Mouse (Mus musculus): ENCODE results near the gene Ccdc136. TPM values are rescaled to one million over a fixed set of nuclear protein-coding genes. Genes with fewer than 3 reads are reported as not detected.

Ccdc136 gene
- polyA plus RNA-seq, 1 experiment from 2014 or later, result 29.8 TPM

- Histone ChIP-seq H3K36me3 (peaks cover 12% of the 10 kb centered on the region), H3K9me3 (replicated peaks) (no peaks in the 10 kb centered on the region), H3K4me1 (peaks cover 27% of the 10 kb centered on the region), H3K27me3 (ENCODE audit: low read depth, poor library complexity, severe bottlenecking) (peaks cover 30% of the 10 kb centered on the region), H3K4me3 (no peak overlapping the region), H3K27ac (no peak overlapping the region)
- 84% methylated on average over 4 of the region's 4 CpGs for WGBS
- no peak for DNase-seq (ENCODE audit: low spot score)
Observed at GRCm38 (mm10) chr6:29399851-29400250, 3.7 kb downstream of the Ccdc136 start.

GRCm38 (mm10) chr6:29402693-29403342 is 6.7 kb downstream of the Ccdc136 start:
- Histone ChIP-seq H3K9me3 (replicated peaks) (no peaks in the 10 kb centered on the region), H3K4me3 (peak overlapping the region; percentile 44), H3K27ac (no peak overlapping the region; the same call in 1 of the 2 replicates), H3K4me1 (peaks cover 9% of the 10 kb centered on the region), H3K36me3 (peaks cover 29% of the 10 kb centered on the region), H3K27me3 (ENCODE audit: low read depth, poor library complexity, severe bottlenecking) (peaks cover 10% of the 10 kb centered on the region; the same call in 1 of the 2 replicates)
- 5% methylated on average over 34 of the region's 34 CpGs for WGBS
- DNase-seq (ENCODE audit: low spot score), result peak; percentile 77

DNA sequence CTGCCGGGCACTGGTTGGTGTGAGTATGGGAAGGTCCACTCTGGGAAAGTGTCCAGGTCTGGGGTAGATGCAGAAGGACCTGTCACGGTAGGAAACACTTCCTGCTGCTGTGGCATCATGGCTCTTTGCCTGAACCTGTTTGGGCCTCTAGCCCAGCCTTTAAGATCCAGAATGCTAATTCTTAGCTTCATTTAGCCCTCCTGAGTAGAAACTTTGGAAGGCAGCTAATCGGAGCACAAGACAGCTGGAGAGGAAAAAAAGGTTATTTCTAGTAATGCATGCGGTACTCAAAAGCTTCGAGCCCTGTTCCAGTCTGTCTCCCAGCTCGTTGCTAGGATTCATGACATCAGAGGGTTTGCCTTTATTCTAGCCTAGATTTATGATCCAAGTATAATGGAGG is 10.3 kb downstream of the Ccdc136 start:
- Histone ChIP-seq H3K27me3 (ENCODE audit: low read depth, poor library complexity, severe bottlenecking) (peaks cover 7% of the 10 kb centered on the region; the same call in 1 of the 2 replicates), H3K4me1 (peaks cover 7% of the 10 kb centered on the region), H3K36me3 (peaks cover 43% of the 10 kb centered on the region), H3K27ac (no peak overlapping the region), H3K4me3 (no peak overlapping the region), H3K9me3 (replicated peaks) (no peaks in the 10 kb centered on the region)
- DNase-seq (ENCODE audit: low spot score), result no peak
- WGBS, result 91% methylated on average over 6 of the region's 6 CpGs

DNA sequence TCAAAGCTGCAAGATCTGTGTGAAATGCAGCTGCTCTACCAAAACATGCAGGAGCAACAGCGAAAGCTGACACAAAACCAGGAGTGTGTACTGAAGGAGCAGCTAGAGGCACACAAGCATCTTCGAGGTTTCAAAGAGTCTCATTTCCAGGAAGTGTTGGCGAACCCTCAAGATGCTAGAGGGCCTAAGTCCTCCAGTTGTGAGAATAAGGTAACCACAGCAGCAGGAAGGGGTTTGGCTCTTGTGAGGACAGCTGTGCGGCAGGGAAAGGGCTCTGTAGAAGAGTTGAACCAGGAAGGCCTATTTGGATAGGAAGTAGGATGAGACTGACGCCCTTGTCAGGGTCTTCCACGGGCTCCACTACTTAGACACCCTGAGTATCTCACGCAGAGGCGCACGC is 19.3 kb downstream of the Ccdc136 start:
- no peaks in the 10 kb centered on the region for H3K27me3 ChIP-seq (ENCODE audit: low read depth, poor library complexity, severe bottlenecking)
- H3K27ac ChIP-seq, result no peak overlapping the region
- no peak overlapping the region for H3K4me3 ChIP-seq
- no peaks in the 10 kb centered on the region for H3K9me3 ChIP-seq (replicated peaks)
- WGBS, result 88% methylated on average over 9 of the region's 9 CpGs
- H3K4me1 ChIP-seq, result 0 out of 2 replicates have a peak, but pooled peaks cover 2% of the 10 kb centered on the region
- H3K36me3 ChIP-seq, result peaks cover 59% of the 10 kb centered on the region
- no peak for DNase-seq (ENCODE audit: low spot score)

DNA sequence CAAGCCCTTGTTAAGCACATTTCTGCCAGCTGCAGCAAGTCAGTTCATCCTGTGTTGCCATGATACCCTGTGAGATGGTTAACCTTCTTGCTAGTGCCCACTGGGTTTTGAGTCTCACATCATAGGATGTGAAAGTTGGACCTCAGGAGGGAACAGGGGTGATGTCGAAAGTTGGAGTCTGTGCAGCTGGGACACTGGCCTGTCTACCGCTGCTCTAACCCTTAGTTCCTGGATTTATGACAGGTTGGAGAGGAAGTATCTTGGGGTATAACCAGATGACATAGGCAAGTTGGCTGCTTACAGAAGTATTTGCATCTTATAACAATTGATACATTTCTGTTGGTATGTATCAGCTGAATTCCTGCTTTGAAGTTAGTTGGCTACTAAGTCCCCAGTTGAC is 24.5 kb downstream of the Ccdc136 start:
- H3K36me3 ChIP-seq, result peaks cover 19% of the 10 kb centered on the region
- WGBS, result 93% methylated on average over 2 of the region's 2 CpGs
- no peak overlapping the region for H3K4me3 ChIP-seq
- no peaks in the 10 kb centered on the region for H3K9me3 ChIP-seq (replicated peaks)
- no peak for DNase-seq (ENCODE audit: low spot score)
- H3K4me1 ChIP-seq, result 0 out of 2 replicates have a peak, but pooled peaks cover 2% of the 10 kb centered on the region
- no peak overlapping the region for H3K27ac ChIP-seq
- H3K27me3 ChIP-seq (ENCODE audit: low read depth, poor library complexity, severe bottlenecking), result no peaks in the 10 kb centered on the region

DNA sequence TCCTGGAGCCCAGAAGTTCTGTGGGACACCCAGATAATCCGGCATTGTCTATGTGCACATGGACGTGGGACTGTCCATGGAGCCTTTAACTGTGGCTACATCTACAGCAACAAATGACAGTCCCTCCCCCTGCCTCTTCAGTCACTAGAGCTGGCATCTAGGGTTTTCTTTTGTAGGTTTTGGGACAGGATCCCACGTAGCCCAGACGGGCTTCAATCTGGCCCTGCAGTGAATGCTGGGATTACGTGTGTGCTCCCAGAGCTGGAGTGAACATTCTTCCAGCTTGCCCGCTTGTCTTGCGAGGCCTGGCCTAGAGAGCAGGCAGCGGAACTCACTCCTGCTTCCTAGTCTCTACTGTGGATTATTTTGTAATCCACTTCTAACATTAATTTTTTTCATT is 29.0 kb downstream of the Ccdc136 start:
- no peak overlapping the region for H3K4me3 ChIP-seq
- H3K27me3 ChIP-seq (ENCODE audit: low read depth, poor library complexity, severe bottlenecking), result no peaks in the 10 kb centered on the region
- DNase-seq (ENCODE audit: low spot score), result no peak
- no peaks in the 10 kb centered on the region for H3K9me3 ChIP-seq (replicated peaks)
- WGBS, result 85% methylated on average over 8 of the region's 8 CpGs
- 0 out of 2 replicates have a peak, but pooled peaks cover 2% of the 10 kb centered on the region for H3K36me3 ChIP-seq
- no peak overlapping the region for H3K27ac ChIP-seq
- no peaks in the 10 kb centered on the region for H3K4me1 ChIP-seq

- Histone ChIP-seq H3K4me1 (peaks cover 8% of the 10 kb centered on the region), H3K4me3 (no peak overlapping the region), H3K36me3 (0 out of 2 replicates have a peak, but pooled peaks cover 2% of the 10 kb centered on the region), H3K27me3 (ENCODE audit: low read depth, poor library complexity, severe bottlenecking) (peaks cover 12% of the 10 kb centered on the region), H3K27ac (no peak overlapping the region), H3K9me3 (replicated peaks) (no peaks in the 10 kb centered on the region)
- DNase-seq (ENCODE audit: low spot score), result no peak
- WGBS, result 70% methylated on average over 6 of the region's 6 CpGs
Observed at GRCm38 (mm10) chr6:29426331-29426730, 30.2 kb downstream of the Ccdc136 start.

- WGBS, result 71% methylated on average over 4 of the region's 4 CpGs
- no peak overlapping the region for H3K27ac ChIP-seq
- H3K4me3 ChIP-seq, result no peak overlapping the region
- H3K27me3 ChIP-seq (ENCODE audit: low read depth, poor library complexity, severe bottlenecking), result peaks cover 30% of the 10 kb centered on the region
- H3K9me3 ChIP-seq (replicated peaks), result no peaks in the 10 kb centered on the region
- DNase-seq (ENCODE audit: low spot score), result no peak
- 0 out of 2 replicates have a peak, but pooled peaks cover 2% of the 10 kb centered on the region for H3K36me3 ChIP-seq
- peaks cover 27% of the 10 kb centered on the region for H3K4me1 ChIP-seq
Observed at GRCm38 (mm10) chr6:29428171-29428570, 32.1 kb downstream of the Ccdc136 start.

DNA sequence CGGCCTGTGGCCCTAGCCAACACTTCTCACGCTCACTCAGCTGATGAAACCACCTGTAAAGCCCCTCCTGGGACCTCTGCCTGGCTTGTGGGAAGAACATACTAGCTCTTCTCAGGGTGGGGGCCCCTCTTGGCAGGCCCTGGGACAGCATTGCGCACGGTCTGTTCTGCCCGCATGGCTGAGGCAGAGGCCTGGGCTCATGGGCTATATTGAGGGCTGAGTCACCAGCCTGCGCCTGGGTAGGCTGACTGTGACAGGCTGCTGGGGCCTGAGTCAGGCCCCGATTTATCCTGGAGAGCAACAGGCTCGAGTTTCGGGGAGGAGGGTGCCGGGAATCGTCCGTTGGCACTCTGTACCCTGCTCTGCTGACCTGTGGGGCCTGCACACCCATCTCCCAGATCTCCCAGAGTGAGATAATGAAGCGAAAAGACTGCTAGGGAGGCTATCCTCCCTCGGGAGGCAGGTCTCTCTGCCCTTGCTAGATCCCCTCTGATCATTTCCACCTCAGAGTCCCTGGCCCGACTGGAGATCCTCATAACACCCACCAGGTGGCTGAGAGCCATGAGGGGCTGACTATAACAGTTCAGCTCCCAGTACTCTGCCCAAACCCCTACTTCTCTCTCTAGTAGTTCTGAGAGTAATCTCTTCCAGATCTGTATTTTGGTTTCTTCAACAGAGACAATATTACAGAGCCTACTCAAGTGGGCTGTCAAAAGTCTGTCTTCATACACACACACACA is 34.7 kb downstream of the Ccdc136 start:
- Histone ChIP-seq H3K27ac (peak overlapping the region; percentile 15), H3K36me3 (0 out of 2 replicates have a peak, but pooled peaks cover 2% of the 10 kb centered on the region), H3K4me1 (peaks cover 54% of the 10 kb centered on the region), H3K4me3 (no peak overlapping the region), H3K9me3 (replicated peaks) (no peaks in the 10 kb centered on the region), H3K27me3 (ENCODE audit: low read depth, poor library complexity, severe bottlenecking) (peaks cover 49% of the 10 kb centered on the region)
- 45% methylated on average over 15 of the region's 15 CpGs for WGBS
- DNase-seq (ENCODE audit: low spot score), result no peak

GRCm38 (mm10) chr6:29431473-29431872 is 35.4 kb downstream of the Ccdc136 start:
- Histone ChIP-seq H3K27ac (no peak overlapping the region), H3K4me3 (no peak overlapping the region), H3K27me3 (ENCODE audit: low read depth, poor library complexity, severe bottlenecking) (peaks cover 49% of the 10 kb centered on the region), H3K36me3 (no peaks in the 10 kb centered on the region), H3K4me1 (peaks cover 60% of the 10 kb centered on the region), H3K9me3 (replicated peaks) (no peaks in the 10 kb centered on the region)
- no peak for DNase-seq (ENCODE audit: low spot score)
- WGBS, result 15% methylated on average over 5 of the region's 5 CpGs

- no peak overlapping the region for H3K4me3 ChIP-seq
- no peaks in the 10 kb centered on the region for H3K36me3 ChIP-seq
- H3K4me1 ChIP-seq, result peaks cover 65% of the 10 kb centered on the region
- 48% methylated on average over 3 of the region's 3 CpGs for WGBS
- peaks cover 49% of the 10 kb centered on the region for H3K27me3 ChIP-seq (ENCODE audit: low read depth, poor library complexity, severe bottlenecking)
- no peak for DNase-seq (ENCODE audit: low spot score)
- H3K9me3 ChIP-seq (replicated peaks), result no peaks in the 10 kb centered on the region
- H3K27ac ChIP-seq, result no peak overlapping the region
Observed at GRCm38 (mm10) chr6:29432156-29432555, 36.0 kb downstream of the Ccdc136 start.

GRCm38 (mm10) chr6:29432676-29433037 is 36.5 kb downstream of the Ccdc136 start:
- Histone ChIP-seq H3K36me3 (no peaks in the 10 kb centered on the region), H3K4me1 (peaks cover 65% of the 10 kb centered on the region), H3K27ac (peak overlapping the region; percentile 87), H3K27me3 (ENCODE audit: low read depth, poor library complexity, severe bottlenecking) (peaks cover 49% of the 10 kb centered on the region), H3K9me3 (replicated peaks) (no peaks in the 10 kb centered on the region), H3K4me3 (peak overlapping the region; percentile 66)
- no peak for DNase-seq (ENCODE audit: low spot score)

DNA sequence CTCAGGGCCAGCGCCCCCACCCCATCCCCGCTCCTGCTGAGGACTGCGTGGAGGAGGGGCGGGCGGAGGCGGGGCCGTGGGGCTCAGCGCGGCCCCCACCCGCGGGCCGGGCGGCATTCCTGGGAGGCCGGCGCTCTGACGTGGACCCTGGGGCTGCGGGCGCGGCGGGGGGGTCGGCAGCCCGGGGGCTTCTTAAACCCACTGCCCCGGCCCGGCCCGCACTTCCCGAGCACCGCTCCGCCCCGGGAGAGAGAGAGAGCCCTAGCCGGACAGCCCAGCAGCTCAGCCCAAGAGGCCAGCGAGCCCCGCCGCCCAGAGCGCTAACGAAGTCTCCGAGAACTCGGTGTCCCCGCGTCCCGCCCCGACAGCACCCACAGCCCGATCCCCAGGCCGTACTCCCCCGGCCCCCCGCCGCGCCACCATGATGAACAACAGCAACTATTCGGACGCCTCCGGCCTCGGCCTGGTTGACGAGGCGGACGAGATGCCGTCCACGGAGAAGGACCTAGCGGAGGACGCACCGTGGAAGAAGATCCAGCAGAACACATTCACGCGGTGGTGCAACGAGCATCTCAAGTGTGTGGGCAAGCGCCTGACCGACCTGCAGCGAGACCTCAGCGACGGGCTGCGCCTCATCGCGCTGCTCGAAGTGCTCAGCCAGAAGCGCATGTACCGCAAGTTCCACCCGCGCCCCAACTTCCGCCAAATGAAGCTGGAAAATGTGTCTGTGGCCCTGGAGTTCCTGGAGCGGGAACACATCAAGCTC is 37.1 kb downstream of the Ccdc136 start, which contains the start of gene Flnc:
TSS of gene Flnc (plus strand) at position 219 of the 766 bp plus-strand sequence.
- DNase-seq (ENCODE audit: low spot score), result peak; percentile 68
- H3K36me3 ChIP-seq, result no peaks in the 10 kb centered on the region
- no peaks in the 10 kb centered on the region for H3K9me3 ChIP-seq (replicated peaks)
- peaks cover 65% of the 10 kb centered on the region for H3K4me1 ChIP-seq
- WGBS, result under 1% methylated on average over 77 of the region's 77 CpGs
- peaks cover 49% of the 10 kb centered on the region for H3K27me3 ChIP-seq (ENCODE audit: low read depth, poor library complexity, severe bottlenecking)
- H3K27ac ChIP-seq, result peak within 1 kb of the TSS; percentile 87
- H3K4me3 ChIP-seq, result peak within 1 kb of the TSS; percentile 66
